Mouse (Mus musculus) hindbrain, embryonic 14.5 days (tissue): ENCODE results near the gene Prkcb. TPM values are rescaled to one million over a fixed set of nuclear protein-coding genes. Genes with fewer than 3 reads are reported as not detected.

Experiments used
- ATAC-seq: fragments of 200-750 bp; cut with Nextera tagmentation; 2 replicates; pipeline ENCODE4 v1.8.0; 2017; ENCODE audit warnings: moderate number of reproducible peaks, mild to moderate bottlenecking, moderate TSS enrichment, moderate library complexity; ENCODE audit not compliant: low FRiP score
- DNase-seq: peaks from one replicate; pipeline ENCODE4 v3.0.0-alpha.2; 2015; ENCODE audit warnings: low spot score
- H3K27ac ChIP-seq: fragments of 300-500 bp; sonication (generic); 2 replicates; pipeline ENCODE4 v1.5.1; 2014; ENCODE audit warnings: mild to moderate bottlenecking, moderate library complexity
- H3K27me3 ChIP-seq: fragments of 300-500 bp; sonication (generic); 2 replicates; pipeline ENCODE4 v1.6.1; 2014; ENCODE audit warnings: mild to moderate bottlenecking, low read length, mixed read lengths; ENCODE audit not compliant: control insufficient read depth, insufficient read depth
- H3K36me3 ChIP-seq: fragments of 300-500 bp; sonication (generic); replicated peaks from 2 replicates; pipeline ENCODE4 v1.6.1; 2014; ENCODE audit not compliant: control insufficient read depth, insufficient read depth
- H3K4me1 ChIP-seq: fragments of 300-500 bp; sonication (generic); replicated peaks from 2 replicates; pipeline ENCODE4 v1.6.1; 2014; ENCODE audit warnings: antibody characterized with exemption, low read length, mixed read lengths; ENCODE audit not compliant: control insufficient read depth, insufficient read depth
- H3K4me2 ChIP-seq: fragments of 300-500 bp; sonication (generic); replicated peaks from 2 replicates; pipeline ENCODE4 v1.6.1; 2014; ENCODE audit warnings: mild to moderate bottlenecking, moderate library complexity
- H3K4me3 ChIP-seq: fragments of 300-500 bp; sonication (generic); replicated peaks from 2 replicates; pipeline ENCODE4 v1.5.1; 2014; ENCODE audit warnings: mild to moderate bottlenecking, low read length
- H3K9ac ChIP-seq: fragments of 300-500 bp; sonication (generic); 2 replicates; pipeline ENCODE4 v1.6.1; 2014
- H3K9me3 ChIP-seq: fragments of 300-500 bp; sonication (generic); 2 replicates; pipeline ENCODE4 v1.6.1; 2016; ENCODE audit warnings: low read length; ENCODE audit not compliant: control insufficient read depth
- WGBS: fragments of 180-500 bp; shearing (Covaris S2); extraction: QIAGEN DNeasy Blood & Tissue Kit; methylation state at CpG from one replicate; pipeline ENCODE4 v1.1.7; 2014; 5-methylcytosine and 5-hydroxymethylcytosine counted together
- polyA plus RNA-seq: library from polyadenylated mRNA; unstranded; fragments of >200 nt; fragmentation: Nextera tagmentation; extraction: Ambion mirVana; gene quantifications from 2 replicates; pipeline ENCODE4 v1.2.1, GENCODE M21; 2014

Prkcb gene
- polyA plus RNA-seq, 1 experiment from 2014 or later, result 135 TPM

- ATAC-seq, result no peak
These were observed 39.2 kb upstream of the Prkcb start for GRCm38 (mm10) chr7:122249321-122249821.

GRCm38 (mm10) chr7:122251197-122252011, 37.1 kb upstream of the Prkcb start:
- DNase-seq (peak; percentile 79), ATAC-seq (peak; percentile 53; the same call in 1 of the 2 replicates)
- Histone ChIP-seq H3K27ac (no peak overlapping the region), H3K9ac (no peak overlapping the region), H3K4me2 (peak overlapping the region; percentile 28), H3K36me3 (no peaks in the 10 kb centered on the region), H3K4me1 (no peaks in the 10 kb centered on the region), H3K9me3 (no peaks in the 10 kb centered on the region), H3K27me3 (no peaks in the 10 kb centered on the region), H3K4me3 (no peak overlapping the region)
- 35% methylated on average over 21 of the region's 21 CpGs for WGBS

More at GRCm38 (mm10) chr7:122249321-122249821, 39.2 kb upstream of the Prkcb start:
- no peaks in the 10 kb centered on the region for H3K9me3 ChIP-seq
- H3K4me2 ChIP-seq, result no peak overlapping the region
- no peak for DNase-seq
- no peaks in the 10 kb centered on the region for H3K4me1 ChIP-seq
- WGBS, result 94% methylated on average over 9 of the region's 9 CpGs
- no peak overlapping the region for H3K9ac ChIP-seq
- H3K4me3 ChIP-seq, result no peak overlapping the region
- no peaks in the 10 kb centered on the region for H3K27me3 ChIP-seq
- H3K36me3 ChIP-seq, result no peaks in the 10 kb centered on the region
- no peak overlapping the region for H3K27ac ChIP-seq

GRCm38 (mm10) chr7:122256722-122257121, 31.8 kb upstream of the Prkcb start:
- Histone ChIP-seq H3K4me3 (no peak overlapping the region), H3K4me1 (no peaks in the 10 kb centered on the region), H3K4me2 (no peak overlapping the region), H3K27ac (no peak overlapping the region), H3K9me3 (no peaks in the 10 kb centered on the region), H3K9ac (no peak overlapping the region), H3K27me3 (no peaks in the 10 kb centered on the region), H3K36me3 (no peaks in the 10 kb centered on the region)
- DNase-seq (no peak), ATAC-seq (no peak)
- 84% methylated on average over 7 of the region's 7 CpGs for WGBS

- no peak for ATAC-seq
- Histone ChIP-seq H3K4me2 (no peak overlapping the region), H3K27ac (no peak overlapping the region), H3K9me3 (no peaks in the 10 kb centered on the region), H3K4me1 (no peaks in the 10 kb centered on the region), H3K36me3 (no peaks in the 10 kb centered on the region), H3K4me3 (no peak overlapping the region), H3K9ac (no peak overlapping the region), H3K27me3 (no peaks in the 10 kb centered on the region)
- no peak for DNase-seq
- 85% methylated on average over 4 of the region's 4 CpGs for WGBS
These were observed 30.0 kb upstream of the Prkcb start for GRCm38 (mm10) chr7:122258521-122258920.

DNA sequence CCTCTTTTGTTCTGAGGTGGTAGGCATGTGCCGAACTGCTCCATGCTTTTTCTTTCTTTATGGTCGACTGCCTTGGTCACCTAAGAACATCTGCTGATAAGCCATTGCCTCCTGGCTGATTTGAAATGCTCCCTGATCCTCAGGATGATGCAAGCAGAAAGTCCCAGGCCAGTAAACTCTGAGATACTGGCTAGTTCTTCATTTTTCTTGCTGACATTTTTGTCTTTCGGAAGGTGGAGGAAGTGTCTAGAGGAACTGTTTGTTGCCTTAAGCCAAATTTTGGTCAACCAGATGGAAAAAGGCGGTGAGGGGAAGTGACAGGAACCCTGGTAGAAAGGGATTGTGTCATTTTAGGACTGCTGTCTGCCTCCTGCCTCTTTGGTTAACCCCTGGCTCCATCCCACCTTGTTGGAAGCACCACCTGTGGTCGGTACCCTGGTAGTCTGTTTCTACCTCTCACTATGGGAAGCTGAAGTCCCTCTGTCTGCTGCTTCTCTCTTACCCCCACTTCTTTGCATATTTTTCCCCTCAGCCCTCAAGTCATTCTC, 28.4 kb upstream of the Prkcb start:
- DNase-seq, result no peak
- ATAC-seq, result no peak
- Histone ChIP-seq H3K9ac (no peak overlapping the region), H3K9me3 (no peaks in the 10 kb centered on the region), H3K4me3 (no peak overlapping the region), H3K27me3 (no peaks in the 10 kb centered on the region), H3K36me3 (no peaks in the 10 kb centered on the region), H3K4me1 (no peaks in the 10 kb centered on the region), H3K27ac (no peak overlapping the region), H3K4me2 (no peak overlapping the region)
- WGBS, result 89% methylated on average over 5 of the region's 5 CpGs

DNA sequence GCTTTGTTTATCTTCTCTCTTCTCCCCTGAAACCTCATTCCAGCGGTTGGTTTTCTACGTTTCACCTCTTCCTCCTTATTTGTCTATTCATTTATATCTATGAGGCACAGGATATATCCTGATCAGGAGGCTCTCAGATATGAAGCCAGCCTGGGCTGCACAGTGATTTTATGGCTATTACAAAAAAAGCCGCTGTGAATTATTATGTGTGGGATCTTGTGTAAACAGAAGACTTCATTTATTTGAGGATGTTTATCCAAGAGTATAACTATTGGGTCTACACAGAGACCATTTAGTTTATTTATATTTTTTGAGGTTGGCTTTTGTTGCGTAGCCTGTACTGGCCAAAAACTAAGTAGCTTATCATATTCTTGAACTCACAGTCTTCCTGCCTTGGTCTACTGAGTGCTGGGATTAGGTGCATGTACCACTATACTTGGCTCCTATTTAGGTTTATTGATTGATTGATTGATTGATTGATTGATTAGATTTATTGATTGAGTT, 19.5 kb upstream of the Prkcb start:
- Histone ChIP-seq H3K4me3 (no peak overlapping the region), H3K27me3 (no peaks in the 10 kb centered on the region), H3K9ac (no peak overlapping the region), H3K4me2 (no peak overlapping the region), H3K36me3 (no peaks in the 10 kb centered on the region), H3K4me1 (no peaks in the 10 kb centered on the region), H3K27ac (no peak overlapping the region), H3K9me3 (no peaks in the 10 kb centered on the region)
- WGBS, result 91% methylated on average over 4 of the region's 4 CpGs
- ATAC-seq, result no peak
- no peak for DNase-seq

- Histone ChIP-seq H3K4me1 (no peaks in the 10 kb centered on the region), H3K9me3 (no peaks in the 10 kb centered on the region), H3K4me2 (no peak overlapping the region), H3K27me3 (no peaks in the 10 kb centered on the region), H3K9ac (no peak overlapping the region), H3K36me3 (no peaks in the 10 kb centered on the region), H3K27ac (no peak overlapping the region), H3K4me3 (no peak overlapping the region)
- ATAC-seq (no peak), DNase-seq (no peak)
- 89% methylated on average over 2 of the region's 2 CpGs for WGBS
These were observed 16.2 kb upstream of the Prkcb start for GRCm38 (mm10) chr7:122272334-122272733.

- Histone ChIP-seq H3K36me3 (no peaks in the 10 kb centered on the region), H3K9ac (no peak overlapping the region), H3K9me3 (no peaks in the 10 kb centered on the region), H3K4me3 (no peak overlapping the region), H3K4me2 (no peak overlapping the region), H3K27ac (no peak overlapping the region), H3K27me3 (no peaks in the 10 kb centered on the region), H3K4me1 (no peaks in the 10 kb centered on the region)
- no peak for ATAC-seq
- 86% methylated on average over 9 of the region's 9 CpGs for WGBS
- DNase-seq, result no peak
These were observed 9.0 kb upstream of the Prkcb start for GRCm38 (mm10) chr7:122279580-122279979.

- H3K4me2 ChIP-seq, result no peak overlapping the region
- H3K9ac ChIP-seq, result no peak overlapping the region
- ATAC-seq, result no peak
- no peak overlapping the region for H3K27ac ChIP-seq
- no peaks in the 10 kb centered on the region for H3K27me3 ChIP-seq
- H3K9me3 ChIP-seq, result no peaks in the 10 kb centered on the region
- H3K4me3 ChIP-seq, result no peak overlapping the region
- no peaks in the 10 kb centered on the region for H3K36me3 ChIP-seq
- 73% methylated on average over 2 of the region's 2 CpGs for WGBS
- no peaks in the 10 kb centered on the region for H3K4me1 ChIP-seq
- DNase-seq, result no peak
These were observed 8.2 kb upstream of the Prkcb start for GRCm38 (mm10) chr7:122280334-122280733.
